Mouse (Mus musculus) urinary bladder, postnatal 36 days (tissue): ENCODE results near the gene Ss18l1.

ENCODE experiments used
- DNase-seq, 2 experiments: peaks; one replicate each; pipeline ENCODE4 v3.0.0; 2022; ENCODE audit warnings: low spot score in 2 of 2, mixed read lengths in 1 of 2

Ss18l1 gene

GRCm38 (mm10) chr2:180034753-180035152 is 7.6 kb upstream of the Ss18l1 start:
- no peak for DNase-seq

- DNase-seq: no peak
Observed at GRCm38 (mm10) chr2:180040406-180040805, 1.9 kb upstream of the Ss18l1 start.

GRCm38 (mm10) chr2:180041577-180042255 is 593 bp upstream of the Ss18l1 start:
- DNase-seq: peak; percentile 12 to 26

GRCm38 (mm10) chr2:180042858-180043515 is 678 bp downstream of the Ss18l1 start:
- peak; percentile 26 to 39 for DNase-seq

GRCm38 (mm10) chr2:180045283-180045682 is 3.0 kb downstream of the Ss18l1 start:
- DNase-seq: peak; percentile 15 to 20

GRCm38 (mm10) chr2:180047580-180047979 is 5.3 kb downstream of the Ss18l1 start:
- no peak for DNase-seq

- no peak for DNase-seq
Observed at GRCm38 (mm10) chr2:180047980-180048635, 5.8 kb downstream of the Ss18l1 start.

GRCm38 (mm10) chr2:180050986-180051385 is 8.7 kb downstream of the Ss18l1 start:
- DNase-seq: peak; percentile 72 to 81

GRCm38 (mm10) chr2:180051986-180052733 is 9.9 kb downstream of the Ss18l1 start:
- no peak for DNase-seq

GRCm38 (mm10) chr2:180053001-180053400 is 10.7 kb downstream of the Ss18l1 start:
- no peak for DNase-seq

- DNase-seq: no peak
Observed at GRCm38 (mm10) chr2:180063338-180064131, 21.2 kb downstream of the Ss18l1 start.

- no peak for DNase-seq
Observed at GRCm38 (mm10) chr2:180069770-180070480, 27.6 kb downstream of the Ss18l1 start.

GRCm38 (mm10) chr2:180070481-180071453 is 28.5 kb downstream of the Ss18l1 start, which contains the start of gene Mtg2:
Gene Mtg2, plus strand, starts transcription at chr2:180070588.
- peak; percentile 93 to 95 for DNase-seq

GRCm38 (mm10) chr2:180071671-180072070 is 29.4 kb downstream of the Ss18l1 start:
- DNase-seq: no peak

- no peak for DNase-seq
Observed at GRCm38 (mm10) chr2:180072886-180073285, 30.6 kb downstream of the Ss18l1 start.

- no peak for DNase-seq
Observed at GRCm38 (mm10) chr2:180077622-180078021, 35.3 kb downstream of the Ss18l1 start.

- DNase-seq: no peak
Observed at GRCm38 (mm10) chr2:180080680-180081079, 38.4 kb downstream of the Ss18l1 start.

GRCm38 (mm10) chr2:180083063-180083462 is 40.8 kb downstream of the Ss18l1 start:
- no peak for DNase-seq

- no peak for DNase-seq
Observed at GRCm38 (mm10) chr2:180084565-180084964, 42.3 kb downstream of the Ss18l1 start.
